Mouse (Mus musculus) kidney, adult 11 months (tissue): Measurements from ENCODE around the gene Ptma.
"Not testable (repeated sequence)": the region's sequence is repeated elsewhere in the genome, so short reads cannot be mapped to it uniquely, and the experiment has no call there.

Experiments
- DNase-seq: peaks from one replicate; pipeline ENCODE4 v3.0.0; 2022

Gene Ptma

DNA sequence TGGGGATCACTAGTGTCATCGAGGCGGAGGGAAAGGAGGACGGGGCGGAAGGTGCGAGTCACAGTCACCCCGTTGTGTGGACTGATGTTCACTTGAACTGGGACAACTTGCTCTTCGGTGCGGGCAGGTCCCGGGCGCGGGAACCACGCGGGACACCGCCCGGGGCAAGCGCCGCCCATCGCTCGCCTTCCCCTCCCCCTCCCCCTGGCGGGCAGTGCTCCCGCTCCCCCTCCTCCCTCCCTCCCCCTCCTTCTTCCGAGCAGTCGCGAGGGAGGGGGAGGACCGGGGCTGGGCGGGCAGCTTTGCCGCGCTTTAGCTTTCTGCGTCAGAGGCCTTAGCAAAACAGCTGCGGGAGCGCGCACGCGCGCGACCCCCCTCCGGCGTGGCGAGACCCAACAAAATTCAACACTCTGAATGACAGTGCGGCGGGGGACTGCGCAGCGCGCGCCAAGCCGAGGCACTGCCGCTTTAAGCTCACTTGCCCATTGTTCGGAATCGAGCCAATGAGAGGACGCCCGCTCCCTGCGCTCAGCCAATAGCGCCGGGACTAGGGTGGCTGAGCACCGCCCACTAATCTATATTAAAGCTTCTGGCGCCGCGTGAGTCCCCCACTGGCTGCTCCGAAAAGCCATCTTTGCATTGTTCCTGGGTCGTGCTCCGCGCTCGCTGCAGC lies at the start of gene Ptma:
Gene Ptma, plus strand, starts transcription at position 611 of the 673 bp plus-strand sequence.
- peak; percentile 100 for DNase-seq

DNA sequence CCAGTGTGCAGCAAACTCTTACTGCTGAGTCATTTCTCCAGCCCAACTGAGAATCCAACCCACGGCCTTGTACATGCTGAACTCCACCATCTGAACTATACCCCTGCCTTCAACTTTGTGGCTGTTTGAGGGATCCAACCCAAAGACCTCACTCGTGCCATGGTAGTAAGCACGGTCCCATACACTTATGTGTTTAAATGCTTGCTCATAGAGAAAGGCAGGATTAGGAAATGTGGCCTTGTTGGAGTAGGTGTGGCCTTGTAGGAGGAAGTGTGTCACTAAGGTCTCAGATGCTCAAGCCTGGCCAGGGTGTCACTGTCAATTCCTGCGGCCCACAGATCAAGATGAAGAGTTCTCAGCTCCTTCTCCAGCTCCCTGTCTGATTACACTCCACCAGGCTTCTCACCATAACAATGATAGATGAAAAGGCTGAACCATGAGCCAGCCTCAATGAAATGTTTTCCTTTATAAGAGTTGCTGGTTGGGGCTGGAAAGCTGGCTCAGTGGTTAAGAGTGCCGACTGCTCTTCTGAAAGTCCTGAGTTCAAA lies 48.7 kb upstream of the Ptma start:
- DNase-seq = no peak

DNA sequence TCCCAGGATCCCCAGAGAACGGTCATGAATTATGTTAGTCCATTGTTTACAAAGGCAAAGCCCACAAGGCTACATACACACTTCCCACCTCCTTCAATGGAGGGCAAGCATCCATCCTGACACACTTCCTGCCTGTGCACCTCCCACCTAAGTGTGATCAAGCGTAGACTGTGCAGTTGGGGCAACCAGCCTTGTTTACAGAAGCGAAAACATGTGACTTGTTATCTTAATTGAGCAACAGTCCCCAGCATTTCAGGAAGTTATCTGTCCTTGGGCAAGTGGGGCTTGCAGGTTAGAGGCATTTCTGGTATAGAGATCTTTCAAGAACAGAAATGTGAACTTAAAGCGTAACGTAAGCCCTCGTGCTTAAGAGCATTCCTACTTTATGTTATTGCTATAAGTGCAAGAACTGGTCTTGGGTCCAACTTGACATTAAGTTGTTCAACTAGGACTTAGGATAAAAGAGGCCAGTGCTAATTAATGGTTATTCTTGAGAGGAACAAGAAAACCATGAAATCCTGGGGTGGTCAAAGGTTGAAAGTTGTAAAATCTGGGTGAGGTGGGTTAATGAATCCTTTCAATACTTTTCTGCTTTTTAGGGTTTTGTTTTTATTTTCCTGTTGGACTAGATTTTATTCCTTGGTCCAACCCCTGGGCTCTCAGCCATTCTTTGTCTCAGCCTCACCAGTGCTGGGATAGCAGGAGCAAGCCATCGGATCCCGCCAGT lies 47.3 kb upstream of the Ptma start:
- no peak for DNase-seq

DNA sequence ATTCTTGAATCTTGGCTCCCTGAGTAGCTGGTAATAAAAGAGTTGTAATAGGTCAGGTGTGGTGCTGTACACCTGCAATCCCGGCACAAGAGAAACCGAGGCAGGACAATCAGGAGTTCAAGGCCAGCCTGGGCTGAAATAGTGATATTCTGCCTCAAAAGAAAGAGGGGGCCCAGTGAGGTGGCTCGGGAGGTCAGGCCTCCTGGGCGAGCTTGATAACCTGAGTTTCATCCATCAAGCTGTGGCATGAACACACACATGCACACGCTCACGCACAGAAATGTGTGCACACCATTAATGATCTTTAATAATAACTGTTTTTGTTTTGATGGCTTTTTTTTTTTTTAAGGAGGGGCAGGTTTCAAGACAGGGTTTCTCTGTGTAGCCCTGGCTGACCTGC lies 46.2 kb upstream of the Ptma start:
- no peak for DNase-seq

DNA sequence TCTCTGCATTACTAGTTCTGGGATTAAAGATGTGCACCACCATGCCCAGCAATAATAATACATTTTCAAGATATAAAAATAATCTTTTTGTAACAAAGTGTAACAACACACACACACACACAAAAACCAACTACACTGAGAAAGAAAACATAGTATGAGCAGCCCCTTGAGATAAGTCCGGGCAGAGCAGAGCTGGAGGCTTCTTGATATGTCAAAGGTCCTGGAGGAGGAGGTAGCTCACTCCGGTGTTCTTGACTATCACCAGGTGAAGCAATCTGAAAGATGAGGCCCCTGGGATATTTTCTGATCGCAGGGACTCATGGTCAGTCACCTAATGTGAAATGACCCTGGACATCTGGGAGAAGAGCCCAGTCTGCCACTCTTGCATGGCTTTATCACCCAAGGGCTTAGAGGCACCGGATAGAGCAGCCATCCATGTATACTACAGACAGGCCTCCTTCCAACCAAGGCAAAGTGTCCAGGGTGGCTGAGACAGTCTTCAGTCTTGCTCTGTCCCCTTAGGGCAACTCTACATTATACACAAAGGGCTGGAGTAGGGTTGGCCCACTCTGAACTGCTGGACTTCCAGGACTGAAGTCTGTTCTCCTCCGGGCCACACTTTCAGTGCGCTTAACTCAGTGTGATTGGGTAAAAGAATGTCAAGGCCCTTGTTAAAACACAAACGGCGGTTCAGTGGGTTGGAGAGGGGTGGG lies 45.6 kb upstream of the Ptma start:
- DNase-seq = no peak

DNA sequence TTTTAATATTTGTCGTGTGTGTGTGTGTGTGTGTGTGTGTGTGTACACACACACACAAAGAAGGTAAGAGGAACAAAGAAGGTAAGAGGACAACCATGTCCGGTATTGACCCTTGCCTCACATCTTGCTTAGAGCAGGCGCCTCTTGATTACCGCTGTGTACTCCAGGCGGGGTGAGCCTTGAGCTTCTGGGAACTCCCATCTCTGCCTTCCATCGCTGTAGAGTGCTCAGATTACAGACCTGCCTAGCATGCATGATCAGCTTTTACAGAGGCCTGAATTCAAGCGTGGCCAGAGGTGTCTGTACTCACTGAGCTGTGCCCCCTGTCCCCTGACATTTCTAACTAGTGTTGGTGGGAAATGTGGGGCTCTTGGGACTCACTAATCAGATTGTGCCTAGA lies 45.1 kb upstream of the Ptma start:
- DNase-seq = no peak

DNA sequence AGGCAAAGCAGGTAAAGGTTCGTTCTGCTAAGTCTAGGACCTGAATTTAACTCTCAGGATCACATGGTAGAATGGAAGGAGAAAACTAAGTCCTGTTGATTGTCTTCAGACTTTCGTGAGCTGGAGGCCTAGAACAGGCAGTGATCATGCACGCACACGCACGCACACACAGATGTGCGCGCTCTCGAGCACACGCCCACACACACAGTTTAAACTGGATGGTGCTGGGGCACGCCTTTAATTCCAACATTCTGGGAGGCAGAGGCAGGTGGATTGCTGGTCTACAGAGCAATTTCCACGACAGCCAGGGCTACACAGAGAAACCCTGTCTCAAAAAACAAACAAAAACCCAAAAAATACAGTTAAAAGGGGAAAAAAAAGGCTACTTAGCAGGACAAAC lies 44.2 kb upstream of the Ptma start:
- DNase-seq = no peak

DNA sequence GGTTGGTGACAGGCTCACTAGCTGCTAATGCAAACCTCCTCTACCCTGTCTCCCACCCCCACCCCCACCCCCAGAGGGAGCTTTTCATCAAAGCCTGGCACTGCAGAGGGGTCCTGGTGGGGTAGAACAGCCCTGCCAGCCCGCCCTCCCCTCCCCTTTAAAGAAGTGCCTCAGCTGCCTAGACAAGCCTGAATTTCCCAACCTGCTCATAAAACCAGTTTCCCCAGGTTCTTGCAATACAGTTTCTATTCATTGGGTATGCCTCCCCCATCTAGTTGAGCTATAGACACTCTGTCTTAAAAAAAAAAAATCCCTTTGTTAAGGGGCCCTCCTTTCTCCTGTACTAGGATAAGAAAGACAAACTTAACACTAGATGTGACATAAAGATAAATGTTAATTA lies 43.8 kb upstream of the Ptma start:
- DNase-seq = no peak

DNA sequence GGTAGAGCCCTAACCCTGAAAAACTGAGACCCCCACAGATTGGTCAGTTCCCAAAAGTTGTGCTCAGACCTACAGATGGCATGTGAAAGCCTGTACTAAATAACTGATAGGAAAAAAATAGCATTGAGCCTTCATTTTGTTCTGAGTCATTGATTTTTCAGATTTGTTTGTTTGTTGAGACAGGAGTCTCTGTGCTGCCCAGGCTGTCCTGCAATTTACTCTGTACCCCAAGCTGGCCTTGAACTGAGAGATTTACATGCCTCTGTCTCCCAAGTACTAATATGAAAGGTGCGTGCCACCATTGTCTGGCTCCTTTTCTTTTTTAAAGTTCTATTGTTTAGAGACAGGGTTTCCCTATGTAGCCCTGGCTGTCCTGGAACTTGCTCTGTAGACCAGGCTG lies 41.2 kb upstream of the Ptma start:
- no peak for DNase-seq

DNA sequence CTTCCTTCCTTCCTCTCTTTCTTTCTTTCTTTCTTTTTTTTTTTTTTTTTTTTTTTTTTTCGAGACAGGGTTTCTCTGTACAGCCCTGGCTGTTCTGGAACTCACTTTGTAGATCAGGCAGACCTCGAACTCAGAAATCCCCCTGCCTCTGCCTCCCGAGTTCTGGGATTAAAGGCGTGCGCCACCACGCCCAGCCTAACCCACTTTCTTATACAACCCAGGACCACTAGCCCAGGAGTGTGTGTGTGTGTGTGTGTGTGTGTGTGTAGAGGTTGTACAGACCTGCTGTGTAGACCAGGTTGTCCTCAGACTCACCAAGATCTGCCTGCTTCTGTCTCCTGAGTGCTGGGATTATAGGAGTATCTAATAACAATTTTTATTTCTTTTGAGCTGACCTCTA lies 40.7 kb upstream of the Ptma start:
- not testable (repeated sequence) for DNase-seq

DNA sequence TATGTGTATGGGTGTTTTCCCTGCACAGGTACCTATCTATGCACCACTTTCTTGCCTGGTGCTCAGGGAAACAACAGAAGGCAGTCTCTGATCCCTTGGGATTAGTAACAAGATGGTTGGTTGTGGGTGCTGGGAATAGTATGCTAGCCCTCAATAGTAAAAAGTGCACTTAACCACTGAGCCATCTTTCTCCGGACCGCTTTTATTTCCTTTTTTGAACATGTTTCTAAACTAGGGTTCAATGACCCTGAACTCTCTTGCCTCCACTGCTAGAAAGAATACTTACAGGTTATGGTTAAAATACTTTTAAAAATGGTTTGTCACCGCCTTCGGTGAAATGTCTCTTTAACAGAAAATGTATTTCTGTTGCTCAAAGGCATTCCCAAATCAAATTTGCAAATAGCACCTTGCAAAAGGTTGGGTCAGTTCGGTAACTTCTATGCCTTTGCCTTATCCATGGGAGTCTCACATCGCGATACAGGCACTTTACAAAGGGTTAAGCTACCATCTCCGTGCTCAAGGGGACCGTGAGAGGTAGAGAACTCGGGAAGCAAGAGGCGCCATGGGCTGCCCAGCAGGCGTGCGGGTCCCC lies 39.7 kb upstream of the Ptma start:
- DNase-seq = no peak

DNA sequence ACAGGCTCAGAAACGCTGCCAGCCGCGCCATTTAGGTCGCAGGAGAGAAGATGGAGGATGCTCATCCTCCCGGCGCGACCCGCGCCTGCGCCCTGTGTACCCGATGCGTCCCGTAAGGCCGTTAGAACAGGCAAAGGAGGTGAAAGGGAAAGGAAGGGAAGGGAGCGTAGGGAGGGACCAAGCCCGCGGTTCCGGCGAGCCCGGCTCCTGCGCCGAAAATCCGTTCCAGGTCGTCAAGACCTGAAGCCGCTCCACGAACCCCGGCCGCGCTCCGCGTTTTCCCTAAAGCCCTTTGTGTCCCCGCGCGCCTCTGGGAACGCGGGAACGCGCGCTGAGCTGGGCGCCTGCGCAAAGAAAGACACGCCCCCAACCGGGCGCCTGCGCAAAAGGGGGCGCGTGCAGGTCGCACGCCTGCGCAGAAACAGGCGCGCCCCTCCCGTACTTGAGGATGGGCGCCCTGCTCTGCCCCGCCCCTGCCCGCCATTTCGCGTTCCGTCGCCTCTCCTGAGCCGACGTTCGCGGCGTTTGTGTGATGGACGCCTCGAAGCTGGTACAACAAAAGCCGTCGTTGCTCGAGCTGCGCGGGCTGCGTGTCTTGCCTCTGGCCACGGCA lies 39.1 kb upstream of the Ptma start:
- peak; percentile 99 for DNase-seq

DNA sequence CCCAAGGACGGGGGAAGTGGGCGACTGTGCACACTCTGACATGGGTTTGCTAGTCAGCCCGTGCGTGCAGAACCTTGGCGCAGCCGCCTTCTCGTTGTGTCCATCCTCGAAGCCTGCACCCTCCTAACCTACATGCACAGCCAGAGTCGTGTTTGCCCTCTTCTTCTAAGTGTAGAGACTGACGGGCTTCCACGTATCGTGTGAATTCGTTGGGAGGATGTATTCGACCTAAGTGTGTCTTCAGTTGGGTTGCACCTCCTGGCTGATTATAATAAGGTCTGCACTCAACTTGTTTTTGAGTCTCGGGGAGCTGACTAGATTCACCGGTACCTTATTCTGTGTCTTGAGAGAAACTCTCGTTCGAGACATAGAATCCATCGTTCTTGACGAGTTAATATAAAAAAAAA lies 38.6 kb upstream of the Ptma start:
- DNase-seq = no peak

DNA sequence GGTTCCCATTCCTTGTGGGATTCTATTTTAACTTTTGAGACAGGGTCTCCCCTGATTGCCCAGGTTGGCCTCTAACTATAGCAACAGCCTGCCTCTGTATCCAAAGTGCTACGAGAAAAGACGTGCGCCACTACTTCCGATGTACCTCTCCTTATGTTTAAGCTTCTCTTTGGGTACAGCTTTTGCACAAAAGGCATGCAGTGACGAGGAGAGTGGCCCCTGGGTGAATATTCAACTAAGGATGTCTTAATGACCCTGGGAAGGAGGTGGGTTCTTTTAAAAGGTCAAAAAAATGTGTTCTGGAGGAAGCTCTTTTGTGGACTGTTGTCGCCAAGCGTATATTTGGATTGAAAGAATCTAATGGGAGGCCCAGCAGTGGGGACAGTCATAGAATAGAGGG lies 38.2 kb upstream of the Ptma start:
- no peak for DNase-seq

DNA sequence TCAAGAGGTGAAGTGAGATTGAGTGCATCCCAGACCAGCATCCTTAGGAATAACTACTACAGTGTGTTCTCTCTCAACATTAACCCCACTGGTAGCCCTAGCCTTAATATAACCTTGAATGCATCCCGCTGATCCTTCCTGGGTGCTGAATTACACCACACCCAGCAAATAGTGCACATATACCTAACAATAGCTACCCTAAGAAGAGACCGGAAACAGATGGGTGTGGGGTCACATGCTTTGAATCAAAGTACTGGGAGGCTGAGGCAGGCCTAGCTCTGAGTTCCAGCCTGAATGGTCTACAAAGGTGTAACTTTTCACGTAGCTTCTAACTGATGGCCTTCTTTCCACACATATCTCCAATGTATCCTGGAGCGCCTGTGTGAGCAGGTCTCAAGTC lies 37.8 kb upstream of the Ptma start:
- DNase-seq = no peak

DNA sequence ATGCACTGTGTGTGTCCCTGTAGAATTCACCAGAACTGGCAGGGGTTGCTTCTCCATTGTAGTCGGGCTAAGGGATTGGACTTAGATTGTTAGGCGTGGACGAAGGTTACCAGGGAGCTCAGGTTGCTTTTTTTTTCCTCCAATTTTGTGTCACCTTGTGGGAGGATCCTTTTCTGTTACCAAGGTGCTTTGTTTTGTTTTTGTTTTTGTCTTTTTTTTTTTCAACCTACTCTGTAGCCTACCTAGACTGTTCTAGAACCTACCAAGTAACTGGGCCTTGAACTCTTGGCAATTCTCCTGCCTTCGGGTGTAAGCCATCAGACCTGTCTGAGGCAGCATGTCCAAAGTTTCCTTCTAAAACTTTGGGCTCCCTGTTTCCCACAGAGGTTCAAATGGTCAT lies 36.6 kb upstream of the Ptma start:
- no peak for DNase-seq

DNA sequence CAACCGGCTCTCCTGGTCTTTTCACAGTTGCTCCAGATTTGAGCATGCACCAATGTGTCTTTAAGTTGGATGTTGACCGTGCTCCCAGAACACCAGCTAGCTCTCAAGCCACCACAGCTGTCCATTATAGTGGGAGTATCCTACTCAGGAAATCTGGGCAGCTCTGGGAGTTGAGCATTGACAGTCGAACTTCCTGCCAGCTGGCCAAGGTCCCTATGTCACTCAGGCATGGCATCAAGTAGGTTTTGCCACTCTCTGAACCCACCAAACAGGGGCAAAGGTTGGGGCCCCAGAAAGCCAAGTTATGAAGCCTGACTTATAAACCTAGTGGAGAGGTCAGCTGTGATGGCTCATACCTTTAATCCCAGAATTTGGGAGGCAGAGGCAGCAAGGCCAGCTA lies 35.8 kb upstream of the Ptma start:
- DNase-seq = peak; percentile 88

DNA sequence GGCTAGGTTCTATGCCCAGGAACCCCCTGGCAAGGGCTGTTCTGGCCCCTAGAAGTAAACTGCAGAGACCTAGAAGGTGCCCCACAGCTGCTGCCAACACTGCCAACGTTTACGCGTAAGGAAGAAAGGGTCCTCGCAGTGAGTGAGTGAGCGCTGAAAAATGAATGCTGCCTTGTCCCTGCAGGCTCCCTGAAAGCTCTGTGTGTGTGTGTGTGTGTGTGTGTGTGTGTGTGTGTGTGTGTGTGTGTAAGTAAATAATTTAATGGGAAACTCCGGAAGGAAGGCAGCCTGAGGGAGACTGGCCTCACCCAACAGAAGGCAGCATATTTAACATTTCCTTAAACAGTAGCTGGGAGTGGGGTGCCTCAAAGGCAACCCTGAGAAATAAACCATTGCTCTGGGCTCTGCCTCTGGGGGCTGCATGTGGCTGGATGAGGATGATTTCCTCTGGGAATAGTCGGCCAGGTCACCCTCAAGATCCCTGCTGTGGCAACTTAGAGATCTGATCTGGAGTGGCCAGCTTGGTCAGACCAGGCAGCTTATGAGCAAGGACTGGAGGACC lies 34.9 kb upstream of the Ptma start:
- no peak for DNase-seq

DNA sequence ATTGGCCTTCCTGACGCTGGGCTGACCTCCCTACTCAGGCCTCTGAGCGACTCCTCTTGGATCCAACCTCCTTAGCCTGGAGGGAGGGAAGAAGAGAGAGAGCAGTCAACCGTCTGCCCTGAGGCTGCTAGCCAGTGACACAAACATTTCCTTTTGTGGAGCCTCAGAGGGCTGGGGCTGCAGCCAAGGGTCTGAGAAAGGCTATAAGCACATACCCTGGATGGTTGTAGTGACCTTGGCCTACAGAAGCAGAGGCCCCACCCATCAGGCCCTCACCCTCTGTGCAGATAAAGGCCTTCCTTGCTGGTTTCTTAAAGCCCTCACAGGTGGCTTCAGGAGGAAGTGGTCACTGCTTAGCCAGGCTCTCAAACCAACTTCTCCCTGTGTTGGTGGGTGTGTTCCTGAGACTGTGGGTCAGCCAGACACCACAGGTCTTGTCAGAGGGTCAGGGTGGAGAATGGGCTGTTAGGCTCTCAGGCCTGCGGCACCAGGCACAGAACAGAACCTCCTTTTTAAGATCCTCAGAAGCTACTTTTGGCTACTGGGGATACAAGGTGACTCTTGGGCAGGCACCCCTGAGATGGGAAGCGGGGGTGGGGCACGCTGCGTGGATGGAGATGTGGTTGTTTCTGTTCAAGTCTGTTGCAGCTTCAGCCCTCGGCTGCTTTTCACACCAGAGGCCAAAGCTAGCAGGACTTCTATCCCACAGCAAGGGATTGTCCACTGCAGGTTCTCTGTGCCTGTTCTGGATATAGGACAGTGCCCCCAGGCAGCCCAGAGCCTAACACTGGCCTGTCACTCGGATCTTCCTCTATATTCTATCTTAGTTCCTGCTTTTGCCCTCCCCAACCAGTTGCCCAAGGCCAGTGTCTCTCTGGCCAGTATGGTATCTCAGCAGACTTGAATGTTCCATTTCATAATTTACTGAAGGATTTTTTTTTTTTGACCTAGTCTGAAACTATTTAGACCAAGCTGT lies 34.1 kb upstream of the Ptma start:
- DNase-seq = peak; percentile 56

DNA sequence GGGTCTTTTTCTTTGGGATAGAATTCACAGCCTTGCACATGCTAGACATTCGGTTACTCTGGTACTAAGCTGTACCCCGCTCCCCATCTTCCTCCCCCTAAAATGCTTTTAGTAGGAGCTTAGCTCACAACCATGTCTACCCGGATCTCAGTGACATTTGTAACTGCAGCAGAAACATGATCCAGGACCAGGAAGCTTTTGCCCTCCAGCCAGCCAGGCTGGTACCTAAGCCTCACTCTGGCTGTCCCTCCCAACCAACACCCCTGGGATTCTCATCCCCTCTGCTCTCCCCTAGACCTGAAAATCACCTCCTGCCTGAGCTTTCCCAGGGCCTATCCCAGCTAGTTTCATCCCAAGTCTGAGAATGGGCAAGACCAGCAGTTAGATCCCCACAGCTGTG lies 32.7 kb upstream of the Ptma start:
- no peak for DNase-seq

DNA sequence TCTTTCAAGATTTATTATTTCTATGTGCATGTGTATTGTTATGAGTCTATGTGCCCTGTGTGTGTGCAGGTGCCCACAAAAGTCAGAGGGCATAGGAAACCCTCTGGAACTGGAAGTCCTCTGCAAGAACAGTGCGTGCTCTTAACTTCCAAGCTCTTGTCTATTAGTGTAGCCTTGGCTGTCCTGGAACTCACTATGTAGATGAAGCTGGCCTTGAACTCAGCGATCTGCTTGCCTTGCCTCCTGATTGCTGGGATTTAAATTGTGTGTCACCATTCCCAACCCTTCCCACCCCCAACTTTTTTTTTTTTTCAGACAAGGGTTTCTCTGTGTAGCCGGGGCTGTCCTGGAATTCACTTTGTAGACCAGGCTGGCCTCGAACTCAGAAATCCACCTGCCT lies 30.2 kb upstream of the Ptma start:
- no peak for DNase-seq
